Comparison of ENCODE assay signal across 31 mouse cellular contexts in genomic region chr7:113126010-113126409, GRCm38 (mm10).
A peak's percentile ranks its signal among the peaks of the same experiment; 100 is the strongest.
DNase-seq lines count a peak whose midpoint lies in the region; ATAC-seq and TF ChIP-seq lines count a peak whose summit lies in the region.
"Had no signal": no experiment of that assay in that cellular context is flagged by ENCODE, and none has a peak within 500 bp of the region (broad histone marks: within the 10 kb centered on the region; RNA-seq: fewer than 3 reads in every experiment).

No protein-coding gene starts in this region.

- no peak overlapping the region for H3K4me3 ChIP-seq in heart, adult 2 months
- H3K4me3 ChIP-seq in heart, embryonic 12.5 days, result no peak overlapping the region
- no peak overlapping the region for H3K4me3 ChIP-seq in left cerebral cortex, adult 2 months
- H3K4me3 ChIP-seq in CH12.LX (replicated peaks in 1 of 3; ENCODE audit: low read depth in 2 of 3, low read length in 2 of 3, poor library complexity in 1 of 3), result no peak overlapping the region
- H3K4me3 ChIP-seq in thymus, adult 2 months (ENCODE audit: control insufficient read depth, insufficient read depth, low read length), result no peak overlapping the region
- H3K4me3 ChIP-seq: embryonic facial prominence, embryonic 10.5 days; embryonic facial prominence, embryonic 15.5 days; forebrain, embryonic 13.5 days; heart, embryonic 15.5 days; kidney, embryonic 15.5 days; limb, embryonic 12.5 days; midbrain, embryonic 10.5 days; myocyte; neural tube, embryonic 12.5 days had no signal

- no peak overlapping the region for H3K4me2 ChIP-seq in heart, embryonic 12.5 days
- H3K4me2 ChIP-seq in CH12.LX (ENCODE audit: insufficient read depth, low read depth, poor library complexity, severe bottlenecking), result no peak overlapping the region
- H3K4me2 ChIP-seq: embryonic facial prominence, embryonic 15.5 days; forebrain, embryonic 13.5 days; heart, embryonic 15.5 days; kidney, embryonic 15.5 days; limb, embryonic 12.5 days; neural tube, embryonic 12.5 days had no signal

- in situ Hi-C loops in CH12.LX (cut with MboI; ENCODE audit: low pct_ligation_motif_present, low pct_unique_long_range_greater_than_20kb, low sequenced_read_pairs), result loop anchor here (5.0 to 25.0 kb wide), 2 partner anchors 204 to 714 kb away; no protein-coding TSS in a partner anchor

- no peak overlapping the region for H3K9ac ChIP-seq in heart, adult 2 months (ENCODE audit: low read depth, low read length)
- no peak overlapping the region for H3K9ac ChIP-seq in heart, embryonic 12.5 days
- no peak overlapping the region for H3K9ac ChIP-seq in CH12.LX (ENCODE audit: insufficient read depth, low read depth)
- H3K9ac ChIP-seq: embryonic facial prominence, embryonic 15.5 days; forebrain, embryonic 13.5 days; heart, embryonic 15.5 days; kidney, embryonic 15.5 days; limb, embryonic 12.5 days; neural tube, embryonic 12.5 days had no signal

- dilution Hi-C loops in CH12.LX (cut with MboI; ENCODE audit: extremely low pct_ligation_motif_present, extremely low pct_unique_long_range_greater_than_20kb, low sequenced_read_pairs), result no loop called here

- no peaks in the 10 kb centered on the region for H3K79me2 ChIP-seq in heart, adult 2 months (replicated peaks; ENCODE audit: control insufficient read depth, insufficient read depth, low read length)
- H3K79me2 ChIP-seq in CH12.LX (replicated peaks; ENCODE audit: control insufficient read depth, extremely low read depth, insufficient read depth, poor library complexity, severe bottlenecking), result no peaks in the 10 kb centered on the region

- no peak for TF ChIP-seq POLR2A in heart, adult 2 months (IDR thresholded peaks at IDR 0.05; ENCODE audit: insufficient read depth, low read depth, low read length)
- TF ChIP-seq POLR2A in CH12.LX (IDR thresholded peaks at IDR 0.05; ENCODE audit: low read depth, low read length), result no peak
- TF ChIP-seq POLR2A in brain, embryonic 14.5 days (IDR thresholded peaks at IDR 0.05; ENCODE audit: borderline replicate concordance, extremely low read depth, insufficient read depth, insufficient read length, poor library complexity, severe bottlenecking), result no peak
- TF ChIP-seq POLR2A in thymus, adult 2 months (IDR thresholded peaks at IDR 0.05; ENCODE audit: control insufficient read depth, extremely low read depth, insufficient read depth, low read length, poor library complexity), result no peak

- H3K36me3 ChIP-seq in heart, adult 2 months (ENCODE audit: control insufficient read depth, insufficient read depth, low read length), result no peaks in the 10 kb centered on the region
- no peaks in the 10 kb centered on the region for H3K36me3 ChIP-seq in heart, embryonic 12.5 days
- no peaks in the 10 kb centered on the region for H3K36me3 ChIP-seq in CH12.LX (replicated peaks in 1 of 2; ENCODE audit: control insufficient read depth in 1 of 2, insufficient read depth in 1 of 2, low read length in 1 of 2)
- no peaks in the 10 kb centered on the region for H3K36me3 ChIP-seq in thymus, adult 2 months (ENCODE audit: control insufficient read depth, insufficient read depth, low read length)
- H3K36me3 ChIP-seq: embryonic facial prominence, embryonic 10.5 days; embryonic facial prominence, embryonic 15.5 days; heart, embryonic 15.5 days; kidney, embryonic 15.5 days; limb, embryonic 12.5 days; midbrain, embryonic 10.5 days; neural tube, embryonic 12.5 days had no signal

- no peaks in the 10 kb centered on the region for H3K4me1 ChIP-seq in heart, adult 2 months (ENCODE audit: control insufficient read depth, insufficient read depth, low read length)
- no peaks in the 10 kb centered on the region for H3K4me1 ChIP-seq in heart, embryonic 12.5 days (replicated peaks)
- no peaks in the 10 kb centered on the region for H3K4me1 ChIP-seq in CH12.LX (ENCODE audit: control insufficient read depth in 1 of 2, insufficient read depth in 2 of 2)
- H3K4me1 ChIP-seq in thymus, adult 2 months (replicated peaks; ENCODE audit: control insufficient read depth, insufficient read depth, low read length), result no peaks in the 10 kb centered on the region
- H3K4me1 ChIP-seq: embryonic facial prominence, embryonic 10.5 days; embryonic facial prominence, embryonic 15.5 days; heart, embryonic 15.5 days; limb, embryonic 12.5 days; neural tube, embryonic 12.5 days had no signal

- H3K9me3 ChIP-seq in heart, embryonic 12.5 days (replicated peaks), result 0 out of 2 replicates have a peak, but pooled peaks cover 6% of the 10 kb centered on the region
- H3K9me3 ChIP-seq in CH12.LX (replicated peaks; ENCODE audit: low read length), result peaks cover 8% of the 10 kb centered on the region
- H3K9me3 ChIP-seq: embryonic facial prominence, embryonic 10.5 days; embryonic facial prominence, embryonic 15.5 days; forebrain, embryonic 13.5 days; heart, embryonic 15.5 days; kidney, embryonic 15.5 days; limb, embryonic 12.5 days; neural tube, embryonic 12.5 days had no signal

- no peak for TF ChIP-seq EP300 in heart, adult 2 months (IDR thresholded peaks at IDR 0.05; ENCODE audit: insufficient read depth, low read depth, low read length)
- no peak for TF ChIP-seq EP300 in CH12.LX (IDR thresholded peaks at IDR 0.05; ENCODE audit: low read length)

- no peaks in the 10 kb centered on the region for H3K27me3 ChIP-seq in heart, adult 2 months (ENCODE audit: control insufficient read depth, insufficient read depth, low read length)
- no peaks in the 10 kb centered on the region for H3K27me3 ChIP-seq in heart, embryonic 12.5 days (replicated peaks)
- H3K27me3 ChIP-seq in CH12.LX (replicated peaks), result no peaks in the 10 kb centered on the region
- no peaks in the 10 kb centered on the region for H3K27me3 ChIP-seq in thymus, adult 2 months (ENCODE audit: control insufficient read depth, insufficient read depth, low read length)
- H3K27me3 ChIP-seq: embryonic facial prominence, embryonic 15.5 days; forebrain, embryonic 13.5 days; heart, embryonic 15.5 days; kidney, embryonic 15.5 days; limb, embryonic 12.5 days; neural tube, embryonic 12.5 days had no signal

- H3K27ac ChIP-seq in heart, adult 2 months, result no peak overlapping the region
- H3K27ac ChIP-seq in heart, embryonic 12.5 days (ENCODE audit: poor library complexity, severe bottlenecking), result no peak overlapping the region
- H3K27ac ChIP-seq in left cerebral cortex, adult 2 months, result no peak overlapping the region
- H3K27ac ChIP-seq in CH12.LX (ENCODE audit: insufficient read depth, low read depth), result no peak overlapping the region
- H3K27ac ChIP-seq in thymus, adult 2 months (ENCODE audit: control insufficient read depth, insufficient read depth, low read length), result no peak overlapping the region
- H3K27ac ChIP-seq: embryonic facial prominence, embryonic 10.5 days; embryonic facial prominence, embryonic 15.5 days; forebrain, embryonic 13.5 days; heart, embryonic 15.5 days; kidney, embryonic 15.5 days; limb, embryonic 12.5 days; midbrain, embryonic 10.5 days; neural tube, embryonic 12.5 days had no signal

- TF ChIP-seq CTCF in heart, adult 2 months (IDR thresholded peaks at IDR 0.05), result peak; percentile 56
- TF ChIP-seq CTCF in left cerebral cortex, adult 2 months (IDR thresholded peaks at IDR 0.05), result peak; percentile 43
- TF ChIP-seq CTCF in CH12.LX (conservative IDR thresholded peaks at IDR 0.05 in 1 of 2, IDR thresholded peaks at IDR 0.05 in 1 of 2; ENCODE audit: low read depth in 2 of 2, low read length in 2 of 2), result peak in 1 of 2 experiments; percentile 46; a peak in 2 of 4 replicates
- TF ChIP-seq CTCF in brain, embryonic 14.5 days (IDR thresholded peaks at IDR 0.05; ENCODE audit: borderline replicate concordance, extremely low read depth, insufficient read depth, insufficient read length), result peak; percentile 31; the same call in 1 of the 2 replicates
- no peak for TF ChIP-seq CTCF in thymus, adult 2 months (IDR thresholded peaks at IDR 0.05; ENCODE audit: borderline replicate concordance, control insufficient read depth, extremely low read depth, insufficient read depth, low read length, poor library complexity)

- TF ChIP-seq RAD21 in CH12.LX (IDR thresholded peaks at IDR 0.05; ENCODE audit: low read depth, low read length), result peak; percentile 35

- no peak for DNase-seq in heart, adult 2 months
- DNase-seq in left cerebral cortex, adult 2 months (ENCODE audit: extremely low spot score in 1 of 2, low spot score in 2 of 2), result no peak
- DNase-seq in left cerebral cortex, postnatal 25 days (ENCODE audit: low spot score in 2 of 2), result no peak
- DNase-seq in CH12.LX (ENCODE audit: extremely low read depth), result no peak
- no peak for DNase-seq in brain, embryonic 14.5 days (ENCODE audit: low read depth)
- no peak for DNase-seq in thymus, adult 2 months
- DNase-seq: adrenal gland, adult 2 months; adrenal gland, postnatal 36 days; cerebellum, adult 2 months; cerebellum, postnatal 25 days; gastrocnemius, postnatal 36 days; kidney, adult 18-20 months; kidney, postnatal 4 days; layer of hippocampus, adult 9-11 months; lung, postnatal 10 days; right cerebral cortex, adult 18-20 months; spleen, adult 18-20 months; thymus, postnatal 4 days had no signal

- intact Hi-C loops in heart, adult 2 months (cut with DNase I), result no loop called here
- intact Hi-C loops in left cerebral cortex, adult 2 months (cut with DNase I), result no loop called here
- intact Hi-C loops in left cerebral cortex, postnatal 25 days (cut with DNase I), result no loop called here

- no peak for ATAC-seq in heart, embryonic 12.5 days (ENCODE audit: insufficient number of reproducible peaks, low FRiP score)
- ATAC-seq: activated CD4-positive, CD25-positive, alpha-beta regulatory T cell, adult 4 months; CD4-positive, CD25-positive, alpha-beta regulatory T cell, adult 4 months; forebrain, embryonic 13.5 days; midbrain, embryonic 16.5 days had no signal

- 91% methylated on average over 1 of the region's 1 CpGs for WGBS in heart, adult 2 months
- WGBS in heart, embryonic 12.5 days, result 77% methylated on average over 1 of the region's 1 CpGs
- 86% methylated on average over 1 of the region's 1 CpGs for WGBS in thymus, adult 2 months

TF ChIP-seq in CH12.LX, 34 proteins besides CTCF, POLR2A, EP300 and RAD21:
- peak; percentile 38; the same call in 1 of the 2 replicates for TF ChIP-seq SMC3 (IDR thresholded peaks at IDR 0.05; ENCODE audit: low read depth, low read length)
- no peak for TF ChIP-seq CHD1 (IDR thresholded peaks at IDR 0.05; ENCODE audit: low read depth, low read length)
- no peak for TF ChIP-seq MEF2A (IDR thresholded peaks at IDR 0.05; ENCODE audit: borderline replicate concordance, low read depth, low read length)
- TF ChIP-seq POLR2AphosphoS2 (IDR thresholded peaks at IDR 0.05; ENCODE audit: low read depth, low read length), result no peak
- TF ChIP-seq SIN3A (IDR thresholded peaks at IDR 0.05; ENCODE audit: low read length), result no peak
- no peak for TF ChIP-seq ZMIZ1 (IDR thresholded peaks at IDR 0.05; ENCODE audit: low read depth, low read length)
- no peak for TF ChIP-seq NELFE (IDR thresholded peaks at IDR 0.05; ENCODE audit: low read depth, low read length)
- TF ChIP-seq TCF12 (IDR thresholded peaks at IDR 0.05; ENCODE audit: low read depth, low read length), result no peak
